Mouse (Mus musculus) left cerebral cortex, adult 18-20 months (tissue): Measurements from ENCODE around the gene Cdc34b. TPM values are rescaled to one million over a fixed set of nuclear protein-coding genes. Genes with fewer than 3 reads are reported as not detected.
"Not testable (repeated sequence)": the region's sequence is repeated elsewhere in the genome, so short reads cannot be mapped to it uniquely, and the experiment has no call there.

ENCODE experiments used
- DNase-seq, 2 experiments: peaks; one replicate each; pipeline ENCODE4 v3.0.0; 2021 to 2022; ENCODE audit warnings: low spot score in 2 of 2, mixed read lengths in 1 of 2
- long read RNA-seq, 2 experiments: library from polyadenylated mRNA; stranded (forward); transcript quantifications; one replicate each; pipeline ENCODE4 v2.0.0; 2021
- total RNA-seq, 2 experiments: library from RNA; stranded (reverse); gene quantifications; 2 replicates each; pipeline ENCODE4 v1.2.3; 2021

Gene Cdc34b
- under 1 TPM in 1 of 2 experiments, not detected in 1; 0.75 TPM for total RNA-seq
- long read RNA-seq, experiment 1, partial matches to known transcripts = 0 of 1 reads
- long read RNA-seq, experiment 1, other reads (novel, unspliced or antisense) = 1 of 1 reads
- long read RNA-seq, experiment 2 = 0 reads

DNA sequence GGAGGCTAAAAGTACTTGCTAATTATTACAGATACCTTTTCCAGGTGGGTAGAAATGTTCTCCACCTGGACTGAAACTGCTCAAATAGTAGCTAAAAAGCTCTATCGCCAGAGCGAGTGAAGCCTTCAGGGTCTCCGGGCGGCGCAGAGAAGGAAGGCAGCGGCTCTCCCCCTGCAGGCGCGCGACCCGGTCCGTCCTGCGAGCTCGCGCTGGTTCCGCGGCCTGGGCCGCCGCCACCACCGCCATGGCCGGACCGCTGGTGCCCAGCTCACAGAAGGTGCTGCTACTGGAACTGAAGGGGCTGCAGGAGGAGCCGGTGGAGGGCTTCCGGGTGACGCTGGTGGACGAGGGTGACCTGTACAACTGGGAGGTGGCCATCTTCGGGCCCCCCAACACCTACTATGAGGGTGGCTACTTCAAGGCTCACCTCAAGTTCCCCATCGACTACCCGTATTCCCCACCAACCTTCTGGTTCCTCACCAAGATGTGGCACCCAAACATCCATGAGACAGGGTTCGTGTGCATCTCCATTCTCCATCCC is at the start of gene Cdc34b:
TSS of gene Cdc34b (plus strand) at position 51 of the 541 bp plus-strand sequence.
- DNase-seq = no peak

DNA sequence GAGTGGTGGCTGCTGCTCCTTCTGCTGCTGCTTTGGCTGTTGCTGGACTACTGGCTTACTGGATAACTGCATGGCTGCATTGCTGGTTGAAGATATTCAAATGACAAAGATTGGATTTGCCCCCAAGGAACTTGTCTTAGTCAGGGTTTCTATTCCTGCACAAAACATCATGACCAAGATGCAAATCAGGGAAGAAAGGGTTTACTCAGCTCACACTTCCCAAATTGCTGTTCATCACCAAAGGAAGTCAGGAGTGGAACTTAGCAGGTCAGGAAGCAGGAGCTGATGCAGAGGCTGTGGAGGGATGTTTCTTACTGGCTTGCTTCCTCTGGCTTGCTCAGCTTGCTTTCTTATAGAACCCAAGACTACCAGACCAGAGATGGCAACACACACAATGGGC is 49.1 kb upstream of the Cdc34b start:
- DNase-seq = not testable (repeated sequence)

DNA sequence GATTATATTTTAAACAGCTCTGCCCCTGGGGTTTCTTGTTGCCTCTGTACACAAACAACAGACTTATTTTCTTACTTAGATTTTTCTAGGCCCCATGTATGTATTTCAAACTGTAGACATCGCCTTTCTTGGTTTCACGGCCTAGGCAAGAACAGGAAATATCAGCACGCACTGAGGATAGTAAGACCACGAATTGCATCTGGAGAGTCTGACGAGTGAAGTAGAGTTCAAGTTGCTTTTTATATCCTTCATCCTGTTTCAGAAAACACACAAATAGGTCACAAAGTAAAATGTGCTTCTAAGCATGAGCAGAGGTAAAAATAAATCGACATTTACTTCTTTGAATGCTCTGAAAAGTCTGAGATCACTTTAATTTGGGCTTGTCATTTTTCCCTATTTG is 46.1 kb upstream of the Cdc34b start:
- no peak for DNase-seq

DNA sequence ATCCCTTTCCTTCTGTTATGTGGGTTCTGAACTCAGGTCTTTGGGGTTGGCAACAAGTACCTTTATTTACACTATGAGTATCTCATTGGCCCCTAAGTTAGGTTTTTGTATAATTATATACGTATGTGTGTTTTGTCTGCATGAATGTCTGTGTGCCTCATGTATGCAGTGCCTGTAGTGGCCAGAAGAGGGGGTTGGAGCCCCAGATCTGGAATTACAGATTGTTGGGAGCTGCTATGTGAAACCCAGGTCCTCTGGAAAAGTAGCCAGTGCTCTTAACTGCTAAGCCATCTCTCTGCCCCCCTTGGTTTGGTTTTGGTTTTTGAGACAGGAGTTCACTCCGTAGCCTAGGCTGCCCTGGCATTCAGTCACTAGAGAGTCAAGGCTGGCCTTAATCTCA is 44.4 kb upstream of the Cdc34b start:
- no peak for DNase-seq

DNA sequence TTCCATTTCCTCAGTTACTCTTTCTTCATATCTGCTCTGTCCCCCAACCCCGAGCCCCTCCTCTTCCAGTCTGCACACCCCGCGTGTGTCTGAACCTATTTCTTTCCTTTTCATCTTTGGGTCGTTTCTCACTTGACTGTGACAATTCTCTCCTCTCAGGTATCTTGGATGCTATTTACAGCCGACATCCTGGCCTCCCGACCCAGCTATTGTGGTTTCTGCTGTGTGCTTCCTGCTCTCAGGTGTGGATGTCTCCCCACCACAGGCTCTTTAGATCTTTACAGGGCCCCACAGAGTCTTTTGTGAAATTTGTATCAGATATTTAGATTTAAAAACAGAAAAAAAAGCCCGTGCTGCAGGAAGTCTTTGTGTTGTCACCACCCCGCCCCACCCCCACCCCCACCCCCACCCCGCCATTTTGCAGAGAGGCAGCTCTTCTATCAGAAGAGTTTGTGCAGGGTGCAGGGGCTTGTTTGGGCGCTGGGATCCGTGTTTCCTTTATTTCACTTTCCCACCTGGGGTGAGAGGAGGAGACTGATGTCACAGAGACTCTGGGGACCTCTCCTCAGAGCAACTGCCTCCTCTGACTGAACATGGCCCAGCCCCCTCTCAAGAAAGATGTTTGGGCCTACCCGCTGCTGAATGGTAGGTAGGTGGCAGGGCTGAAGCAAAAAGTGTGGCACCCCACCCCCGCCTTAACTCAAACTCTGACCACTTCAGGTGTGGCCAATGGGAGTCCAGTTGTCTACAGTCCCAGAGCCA is 43.7 kb upstream of the Cdc34b start:
- DNase-seq = no peak

GRCm38 (mm10) chr11:94699399-94699798 is 42.2 kb upstream of the Cdc34b start:
- no peak for DNase-seq

DNA sequence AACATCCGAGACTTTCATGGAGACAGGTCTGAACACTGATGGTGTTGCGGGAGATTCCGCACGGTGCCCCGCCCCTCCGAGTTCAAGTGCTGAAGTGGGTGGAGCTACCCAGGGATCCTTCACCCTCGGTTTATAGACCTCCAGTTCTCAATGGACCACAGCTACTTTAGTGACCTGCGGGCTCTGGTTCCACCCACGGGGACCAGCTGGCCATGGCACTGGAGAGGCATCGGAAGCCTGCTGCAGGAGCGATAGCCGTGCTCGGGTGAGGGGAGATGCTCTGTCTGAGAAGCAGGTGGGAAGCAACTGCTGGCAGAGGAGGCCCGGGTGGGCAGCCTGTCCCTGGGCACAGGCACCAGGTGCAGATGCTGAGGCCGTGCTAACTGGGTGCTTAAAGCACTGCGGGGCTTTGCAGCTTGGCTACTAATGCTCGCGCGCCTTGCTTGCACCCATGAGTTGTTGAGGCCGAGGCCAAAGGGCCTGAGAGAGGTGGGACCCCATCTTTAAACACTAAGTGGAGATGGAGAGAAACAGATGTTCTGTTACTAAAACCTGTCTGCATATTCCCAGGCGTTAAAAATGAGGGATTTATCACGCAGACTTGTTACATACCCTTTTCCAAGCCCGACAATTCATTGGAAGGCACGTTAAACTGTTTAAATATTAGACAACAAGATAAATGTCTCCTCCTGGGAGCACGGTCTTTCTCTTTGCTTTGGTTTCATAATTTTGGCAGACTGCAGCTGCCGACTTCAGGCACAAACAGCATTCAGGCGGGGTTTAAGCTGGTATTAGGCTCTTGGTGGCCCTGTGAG is 40.0 kb upstream of the Cdc34b start:
- no peak for DNase-seq

DNA sequence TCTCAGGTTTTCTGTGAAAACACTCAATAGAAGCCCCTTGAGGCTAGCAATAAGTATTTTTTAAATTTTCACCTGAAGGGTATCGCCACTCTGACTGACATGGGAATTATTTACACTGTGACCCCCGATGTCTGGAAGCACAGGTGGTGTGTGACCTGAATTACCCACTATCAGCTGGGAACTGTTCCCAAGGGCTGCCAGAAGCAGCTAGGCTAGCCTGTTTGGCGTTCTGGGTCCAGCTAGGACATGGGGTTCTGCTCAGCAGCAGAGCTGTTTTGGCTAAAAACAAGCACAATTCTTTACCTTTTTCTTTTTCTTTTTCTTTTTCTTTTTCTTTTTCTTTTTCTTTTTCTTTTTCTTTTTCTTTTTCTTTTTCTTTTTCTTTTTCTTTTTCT is 39.4 kb upstream of the Cdc34b start:
- no peak for DNase-seq

GRCm38 (mm10) chr11:94704020-94704419 is 37.6 kb upstream of the Cdc34b start:
- DNase-seq = no peak

DNA sequence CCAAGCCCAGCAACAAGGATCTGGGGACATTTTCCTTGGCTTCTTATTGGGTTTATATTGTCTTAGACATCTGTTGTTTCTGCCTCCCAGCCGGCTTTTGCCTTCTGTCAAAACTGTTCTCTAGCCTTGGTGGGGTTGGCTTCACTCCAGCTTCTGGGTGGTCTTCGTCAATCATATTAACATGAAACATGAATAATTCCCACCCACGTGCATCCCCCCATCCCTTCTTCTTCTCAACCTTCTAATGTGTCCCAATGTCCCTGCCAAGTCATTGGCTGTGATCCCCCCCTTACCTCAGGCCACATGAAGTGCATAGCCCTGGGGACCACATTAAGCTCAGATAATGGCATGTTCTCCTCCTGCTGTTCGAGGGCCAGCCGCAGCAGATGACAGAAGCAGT is 37.1 kb upstream of the Cdc34b start, which contains the start of gene Gm11541:
TSS of gene Gm11541 (minus strand) at position 28 of the 400 bp plus-strand sequence.
- no peak for DNase-seq

- DNase-seq = no peak
Observed at GRCm38 (mm10) chr11:94713246-94713860, 28.2 kb upstream of the Cdc34b start.

DNA sequence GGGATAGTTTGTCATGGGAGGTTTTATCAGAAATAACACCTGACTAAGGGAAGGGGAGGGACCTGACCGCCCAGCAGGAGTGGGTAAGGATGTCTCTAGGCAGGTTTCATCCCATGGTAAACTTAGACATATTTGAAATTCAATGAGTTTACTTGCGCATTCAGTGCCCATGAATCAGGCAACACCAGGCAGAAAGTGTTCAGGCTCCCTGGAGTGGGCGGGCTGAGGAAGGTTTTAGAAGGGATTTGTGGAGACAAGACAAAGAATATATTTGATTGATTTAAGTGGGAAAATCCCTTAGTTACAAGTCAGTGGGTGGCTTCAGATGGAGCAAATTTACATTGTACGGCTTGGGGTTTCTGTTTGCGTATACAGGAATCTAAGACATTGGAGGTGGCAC is 26.0 kb upstream of the Cdc34b start:
- peak; percentile 25 to 38 for DNase-seq

GRCm38 (mm10) chr11:94716754-94717153 is 24.8 kb upstream of the Cdc34b start:
- no peak for DNase-seq

- no peak for DNase-seq
Observed at GRCm38 (mm10) chr11:94717239-94717638, 24.3 kb upstream of the Cdc34b start.

DNA sequence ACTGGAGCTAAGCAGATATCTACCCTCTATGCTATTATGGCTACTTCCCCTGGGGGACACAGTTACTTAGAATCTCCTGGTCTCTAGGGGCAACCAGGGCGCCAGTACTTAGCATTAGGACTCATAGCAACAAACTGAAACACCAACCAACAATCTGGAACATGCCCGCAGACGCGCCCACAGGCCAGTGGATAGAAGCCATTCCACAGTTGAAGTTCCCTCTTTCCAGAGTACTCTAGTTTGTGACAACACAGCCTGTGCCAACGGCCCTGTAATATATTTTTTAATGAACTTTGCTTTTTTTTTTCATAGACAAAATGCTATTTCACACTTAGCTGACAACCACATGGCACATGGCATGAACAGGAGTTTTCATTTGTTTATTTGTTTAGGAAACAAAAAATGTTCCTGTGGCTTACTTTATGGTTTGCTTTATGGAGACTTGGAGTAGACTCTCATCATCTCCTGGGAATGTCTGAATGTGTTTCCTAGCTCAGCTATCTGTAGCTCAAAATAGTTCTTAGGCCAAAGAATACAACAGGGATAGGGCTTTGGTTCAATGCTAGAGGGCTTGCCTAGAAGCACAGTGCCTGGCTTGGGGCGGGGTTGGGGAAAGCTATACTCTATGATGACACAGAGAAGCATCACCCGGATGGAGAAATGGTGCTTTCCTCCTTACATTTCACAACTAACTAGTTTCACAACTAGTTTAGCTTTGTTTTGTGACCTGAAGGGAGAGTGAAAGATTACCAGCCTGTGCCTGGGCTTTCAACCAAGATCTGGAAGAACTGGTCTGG is 23.3 kb upstream of the Cdc34b start:
- DNase-seq = no peak

DNA sequence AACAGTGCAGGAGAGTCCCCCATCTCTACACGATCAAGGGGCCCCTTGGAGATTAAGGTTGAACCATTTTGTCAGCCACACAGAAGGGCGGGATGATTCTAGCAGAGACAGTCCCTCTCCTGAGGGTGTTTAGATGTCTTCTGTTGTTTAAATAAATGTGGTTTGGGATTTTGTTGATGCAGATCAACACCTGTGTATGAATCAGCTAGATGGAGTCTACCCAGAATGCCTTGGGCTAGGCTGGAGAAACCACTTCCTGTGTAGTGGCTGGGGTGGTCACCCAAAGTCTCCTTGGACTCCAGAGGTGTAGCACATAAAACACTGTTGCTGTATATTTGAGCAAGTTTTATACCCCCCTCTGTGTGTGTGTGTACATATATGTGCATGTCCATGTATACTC is 22.4 kb upstream of the Cdc34b start:
- DNase-seq = no peak

- no peak for DNase-seq
Observed at GRCm38 (mm10) chr11:94727306-94727705, 14.3 kb upstream of the Cdc34b start.

DNA sequence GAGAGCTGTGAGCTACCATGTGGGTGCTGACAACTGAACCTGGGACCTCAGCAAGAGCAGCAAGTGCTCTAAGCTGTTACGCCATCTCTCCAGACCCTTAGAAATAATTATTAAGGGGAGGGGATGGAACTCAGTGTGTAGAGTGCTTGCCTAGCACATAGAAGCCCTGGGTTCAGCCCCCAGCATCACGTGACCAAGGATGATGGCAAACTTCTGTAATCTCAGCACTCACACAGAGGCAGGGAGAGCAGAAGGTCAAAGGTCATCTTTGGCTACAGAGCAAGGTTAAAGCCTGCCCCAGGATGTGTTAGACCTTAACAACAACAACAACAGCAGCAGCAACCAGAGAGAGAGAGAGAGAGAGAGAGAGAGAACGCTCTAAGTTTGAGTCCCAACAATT is 13.0 kb upstream of the Cdc34b start:
- no peak for DNase-seq

- no peak for DNase-seq
Observed at GRCm38 (mm10) chr11:94729565-94729964, 12.0 kb upstream of the Cdc34b start.

DNA sequence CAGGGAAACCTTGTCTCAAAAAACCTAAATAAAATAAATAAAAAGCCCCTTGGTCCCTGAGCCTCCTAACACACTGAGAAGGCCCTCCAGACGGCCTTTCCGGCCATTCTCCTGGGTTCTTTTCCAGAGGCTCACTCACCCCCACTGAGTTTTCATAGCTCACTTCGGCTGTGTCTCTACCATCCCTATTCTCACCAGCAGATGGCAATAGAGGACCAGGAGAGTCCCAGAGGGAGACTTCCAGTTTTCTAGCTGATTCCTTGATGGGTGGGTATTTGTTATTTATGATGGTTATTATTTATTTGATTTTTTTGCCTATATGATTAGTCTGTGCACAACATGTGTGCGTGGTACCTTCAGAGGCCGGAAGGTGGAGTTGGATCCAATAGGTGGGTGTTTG is 11.3 kb upstream of the Cdc34b start:
- DNase-seq = peak; percentile 69 to 83

DNA sequence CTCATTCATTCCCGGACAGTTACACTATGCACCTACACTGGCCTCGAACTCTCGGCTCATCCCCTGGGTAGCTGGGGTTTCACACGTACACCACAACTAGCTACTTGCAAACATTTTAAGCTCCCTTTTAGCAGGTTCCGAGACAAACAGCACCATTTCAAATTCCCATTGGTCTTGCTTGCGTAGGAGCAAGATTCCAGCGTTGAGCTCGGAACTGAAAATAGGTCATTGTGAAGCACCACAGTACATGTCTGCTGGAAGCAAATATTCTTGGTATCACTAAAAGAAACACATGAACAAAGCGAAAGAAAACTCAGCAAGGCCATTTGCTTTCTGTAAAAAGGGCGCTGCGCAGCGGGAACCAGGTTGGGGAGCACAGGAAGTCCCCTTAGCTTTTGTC is 10.4 kb upstream of the Cdc34b start:
- DNase-seq = peak in 1 of 2 experiments; percentile 10
